Mouse (Mus musculus) gastrocnemius, postnatal 14 days (tissue): ENCODE results near the gene Nol10. TPM values are rescaled to one million over a fixed set of nuclear protein-coding genes. Genes with fewer than 3 reads are reported as not detected.
"Not testable (repeated sequence)": the region's sequence is repeated elsewhere in the genome, so short reads cannot be mapped to it uniquely, and the experiment has no call there.

ENCODE experiments used
- DNase-seq: peaks from one replicate; pipeline ENCODE4 v3.0.0; 2021; ENCODE audit warnings: mixed read lengths
- intact Hi-C: fragments of 180-260 bp; cut with DNase I; formaldehyde crosslinking; loops from one replicate; pipeline ENCODE4 v1.15.1; 2025; ENCODE audit warnings: low total_unique reads
- total RNA-seq, 2 experiments: library from RNA; stranded (reverse); gene quantifications; 2 replicates each; pipeline ENCODE4 v1.2.3; 2021

Nol10 gene
- total RNA-seq, 2 experiments from 2014 or later = 6.6 to 9.3 TPM

DNA sequence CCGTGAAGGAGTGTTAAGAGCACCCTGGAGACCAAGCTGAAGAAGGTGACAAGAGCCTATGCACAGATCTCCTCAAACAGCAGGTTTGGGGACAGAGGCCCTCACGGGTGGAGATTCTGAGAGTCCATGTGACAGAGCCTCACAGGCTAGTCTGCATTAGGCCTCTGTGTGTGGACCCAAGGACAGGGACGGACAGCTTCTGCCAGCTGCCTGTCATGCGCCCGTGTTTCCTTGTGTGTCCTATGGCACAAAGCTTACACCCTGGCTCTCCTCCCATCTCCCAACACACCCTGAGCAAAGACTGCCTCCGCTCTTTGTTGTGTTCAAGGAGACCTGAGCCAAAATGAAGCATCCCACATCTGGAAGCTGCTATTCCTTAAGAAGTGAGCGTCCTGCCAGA, 97.0 kb downstream of the Nol10 start:
- no peak for DNase-seq
- intact Hi-C loops = no loop called here

DNA sequence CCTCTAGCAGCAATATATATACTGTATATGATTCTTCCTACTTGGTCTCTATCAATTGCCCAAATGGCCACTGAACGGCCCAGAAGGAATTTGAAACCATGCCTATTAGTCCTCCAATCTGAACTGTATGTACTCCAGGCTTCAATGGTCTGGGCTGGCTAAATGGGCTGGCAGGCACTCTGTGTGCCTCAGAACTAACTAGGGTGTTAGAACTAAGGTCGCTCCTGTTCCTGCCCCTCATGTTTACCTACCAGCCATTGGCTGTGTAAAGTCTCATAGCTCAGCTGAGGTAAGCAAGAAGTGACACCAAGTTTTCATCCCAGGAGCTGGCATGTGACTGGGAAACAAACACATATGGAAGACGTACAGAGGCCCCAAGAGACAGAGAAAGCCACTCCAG, 100.5 kb downstream of the Nol10 start:
- DNase-seq = no peak
- intact Hi-C loops = no loop called here

DNA sequence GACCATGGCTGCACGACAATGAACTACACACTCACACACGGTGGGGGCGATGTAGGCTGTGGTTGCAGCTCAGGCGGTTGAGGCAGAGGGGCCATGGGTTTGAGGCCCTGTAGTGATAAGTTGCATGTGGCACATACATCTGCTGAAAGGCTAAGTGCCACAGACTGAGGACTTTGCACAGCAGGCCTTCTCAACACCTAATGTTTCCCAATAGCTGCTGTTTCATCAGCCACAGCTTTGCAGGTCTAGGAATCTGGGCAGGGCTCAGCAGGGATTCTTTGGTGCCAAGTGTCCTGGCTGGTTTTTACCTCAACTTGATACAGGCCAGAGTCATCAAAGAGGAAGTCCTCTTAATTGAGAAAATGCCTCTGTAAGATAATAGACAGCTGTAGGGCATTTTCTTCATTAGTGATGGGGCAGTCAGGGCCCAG, 101.4 kb downstream of the Nol10 start:
- DNase-seq = no peak
- intact Hi-C loops = no loop called here

DNA sequence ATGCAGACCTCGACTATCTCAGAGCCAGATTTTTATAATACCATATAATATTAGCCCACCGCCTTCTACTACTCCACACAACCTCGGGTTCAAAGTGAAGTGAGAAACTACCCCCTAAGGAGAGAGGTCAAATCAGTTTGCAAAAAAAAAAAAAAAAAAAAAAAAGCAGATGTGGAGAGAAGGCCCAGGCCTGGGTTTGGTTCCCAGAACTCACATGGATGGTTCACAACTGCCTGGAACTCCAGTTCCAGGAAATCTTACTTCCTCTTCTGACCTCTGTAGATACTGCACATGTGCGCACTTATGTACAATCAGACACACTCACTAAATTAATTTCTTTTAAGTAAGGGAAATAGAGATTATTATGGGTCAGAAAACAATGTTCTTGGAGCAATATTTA, 102.2 kb downstream of the Nol10 start:
- intact Hi-C loops = no loop called here
- DNase-seq = no peak

DNA sequence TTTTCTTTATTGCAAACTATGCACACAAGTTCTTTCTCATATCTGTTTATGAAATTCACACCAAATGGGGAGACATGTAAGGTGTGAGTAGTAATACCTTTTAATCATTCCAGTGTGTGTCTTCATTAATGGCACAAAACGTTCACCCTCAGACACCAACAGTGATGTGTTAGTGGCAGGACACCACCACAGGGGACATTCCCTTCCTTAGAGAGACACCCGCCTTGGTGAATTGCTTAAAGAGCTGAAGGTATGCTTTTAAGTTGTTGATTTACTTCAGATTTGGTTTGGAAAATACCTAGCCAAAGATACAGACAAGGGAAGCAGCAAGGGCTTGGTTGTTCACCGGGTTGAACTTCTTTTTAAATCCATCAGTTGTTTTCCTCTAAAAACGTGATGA, 102.7 kb downstream of the Nol10 start:
- no peak for DNase-seq
- intact Hi-C loops = no loop called here

DNA sequence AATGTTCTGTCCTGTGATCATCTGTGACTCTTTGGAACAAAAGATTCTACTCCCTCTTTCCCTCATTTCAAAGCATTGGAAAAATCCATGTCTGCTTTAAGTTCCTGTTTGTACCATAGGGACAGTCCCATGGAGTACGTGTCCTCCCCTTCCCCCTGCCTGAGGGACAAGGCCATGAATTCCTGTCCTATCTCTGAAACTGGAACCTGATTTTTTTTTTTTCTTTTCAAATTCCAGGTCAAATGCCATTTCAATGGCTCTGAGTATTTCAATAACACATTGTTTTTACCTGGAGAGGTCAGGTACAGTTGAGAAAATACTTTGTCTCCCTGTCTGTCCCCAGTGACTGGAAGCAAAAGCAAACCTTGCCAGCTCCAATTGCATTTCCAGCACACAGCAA, 104.0 kb downstream of the Nol10 start:
- DNase-seq = no peak
- intact Hi-C loops = no loop called here

DNA sequence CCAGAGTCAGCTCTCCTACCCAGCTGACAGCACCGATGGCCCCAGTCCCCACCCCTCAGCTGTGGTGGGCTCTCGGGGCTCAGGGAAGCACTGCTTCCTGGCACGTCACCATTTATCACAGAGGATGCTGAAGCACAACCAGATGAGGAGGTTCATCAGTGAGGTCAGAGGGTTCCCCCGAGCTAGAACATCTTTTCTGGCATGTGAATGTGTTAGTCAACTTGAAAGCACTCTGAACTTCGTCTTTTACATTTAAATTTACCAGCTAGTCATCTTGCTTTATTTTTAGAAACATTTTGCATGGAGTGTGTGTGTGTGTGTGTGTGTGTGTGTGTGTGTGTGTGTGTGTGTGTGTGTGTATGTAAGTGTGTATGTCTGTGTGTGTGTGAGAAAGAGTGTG, 105.7 kb downstream of the Nol10 start:
- intact Hi-C loops = no loop called here
- DNase-seq = no peak

DNA sequence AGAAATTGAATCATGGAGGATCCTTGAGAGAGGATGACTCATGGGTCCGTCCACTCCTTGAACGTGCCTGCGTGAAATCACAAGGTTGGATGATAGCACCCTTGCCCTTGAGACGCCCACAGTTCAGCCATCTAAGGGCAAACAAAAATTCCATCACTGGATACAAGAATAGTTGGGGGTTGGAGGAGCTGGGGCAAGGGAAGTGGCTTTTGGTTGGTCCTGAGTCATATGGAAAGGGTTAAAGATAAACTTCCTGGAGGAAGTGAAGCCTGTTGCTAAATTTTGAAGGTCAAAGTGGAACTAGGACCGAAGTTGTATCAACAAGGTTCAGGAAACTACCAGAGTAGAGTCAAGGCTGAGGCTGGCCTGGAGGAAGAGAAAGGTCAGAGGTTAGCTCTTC, 106.8 kb downstream of the Nol10 start:
- intact Hi-C loops = no loop called here
- no peak for DNase-seq

DNA sequence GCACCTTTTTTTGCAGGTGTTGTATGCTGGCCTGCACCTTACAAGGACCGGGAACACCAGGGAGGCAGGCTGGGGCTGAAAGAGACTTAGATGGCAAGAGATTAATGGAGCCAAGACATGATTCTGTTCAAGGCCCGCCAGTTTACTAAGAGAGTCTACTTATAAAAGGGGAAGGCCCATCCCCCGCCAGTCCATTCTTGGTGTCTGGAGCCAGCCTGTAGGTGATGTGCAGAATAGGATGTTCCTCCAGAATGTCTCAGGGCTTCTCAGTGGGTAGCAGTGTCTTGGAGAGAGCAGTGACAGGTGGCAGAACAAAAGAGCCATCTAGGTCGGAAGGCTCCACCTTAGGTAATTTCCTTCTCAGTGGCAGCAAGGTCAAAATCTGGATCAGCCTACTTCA, 111.0 kb downstream of the Nol10 start:
- intact Hi-C loops, DNase-seq: not testable (repeated sequence)

DNA sequence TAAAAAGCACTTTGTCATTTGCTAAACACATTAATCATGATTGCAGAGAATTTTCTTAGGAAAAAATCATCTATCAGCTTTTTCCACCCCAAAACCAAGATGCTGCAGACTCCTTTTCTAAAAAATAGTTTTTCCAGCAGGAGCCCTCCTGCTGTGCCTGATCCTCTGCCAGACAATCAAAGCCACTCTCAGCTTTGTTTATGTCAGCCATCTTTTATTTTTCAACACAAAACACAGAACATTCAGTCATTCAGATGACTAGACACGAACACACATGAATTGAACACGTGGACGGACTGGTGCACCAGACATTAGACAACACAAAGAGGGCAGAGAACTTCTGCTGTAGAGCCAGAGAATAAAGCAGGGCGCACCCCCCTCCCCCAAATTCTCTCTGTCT, 115.4 kb downstream of the Nol10 start:
- DNase-seq = no peak
- intact Hi-C loops = no loop called here

DNA sequence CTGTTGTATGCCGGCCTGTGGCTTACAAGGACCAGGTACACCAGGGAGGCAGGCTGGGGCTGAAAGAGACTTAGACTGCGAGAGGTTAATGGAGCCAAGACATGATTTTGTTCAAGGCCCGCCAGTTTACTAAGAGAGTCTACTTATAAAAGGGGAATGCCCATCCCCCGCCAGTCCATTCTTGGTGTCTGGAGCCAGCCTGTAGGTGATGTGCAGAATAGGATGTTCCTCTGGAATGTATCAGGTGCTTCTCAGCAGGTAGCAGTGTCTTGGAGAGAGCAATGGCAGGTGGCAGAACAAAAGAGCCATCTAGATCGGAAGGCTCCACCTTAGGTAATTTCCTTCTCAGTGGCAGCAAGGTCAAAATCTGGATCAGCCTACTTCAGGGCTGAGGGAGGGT, 116.3 kb downstream of the Nol10 start:
- DNase-seq, intact Hi-C loops: not testable (repeated sequence)

DNA sequence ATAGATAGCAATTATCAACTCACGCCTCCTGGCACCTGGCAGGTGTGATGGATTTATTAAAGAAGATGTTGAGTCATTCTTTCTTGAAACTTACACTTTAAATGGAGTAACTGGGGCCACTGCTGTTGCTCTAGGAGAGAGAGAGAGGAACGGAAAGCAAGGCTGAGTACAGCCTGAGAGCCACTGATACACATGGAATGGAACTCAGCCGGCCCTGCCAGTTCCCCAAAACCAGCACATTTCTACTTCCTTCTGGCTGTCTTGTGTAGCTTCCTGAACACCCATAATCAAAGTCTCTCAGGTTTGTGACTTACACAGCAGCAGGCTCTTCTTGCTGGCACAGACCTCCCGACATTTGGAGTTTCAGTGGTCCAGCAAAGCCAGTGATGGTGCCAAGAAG, 118.5 kb downstream of the Nol10 start:
- no peak for DNase-seq

DNA sequence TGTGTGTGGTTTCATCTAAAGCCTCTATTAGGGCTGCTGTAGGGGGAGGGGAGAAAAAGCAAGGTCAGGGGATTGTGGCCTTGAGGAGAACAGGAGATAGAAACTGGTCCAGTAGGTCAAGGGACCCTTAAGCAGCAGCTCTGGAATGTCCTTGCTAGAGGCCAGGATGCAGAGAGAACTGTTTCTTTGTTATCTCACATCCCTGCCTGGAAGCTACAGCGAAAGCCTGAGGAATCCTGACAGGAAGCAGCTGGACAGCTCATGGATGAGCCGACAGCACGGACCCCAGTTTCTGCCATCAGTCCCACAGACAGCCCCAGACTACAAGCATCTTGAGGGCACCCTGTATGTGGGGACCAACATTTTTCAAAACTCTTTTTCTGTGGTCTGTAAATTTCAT, 120.1 kb downstream of the Nol10 start:
- DNase-seq = no peak
- intact Hi-C loops = no loop called here

More for the DNA sequence above, 118.5 kb downstream of the Nol10 start:
- intact Hi-C loops = no loop called here

DNA sequence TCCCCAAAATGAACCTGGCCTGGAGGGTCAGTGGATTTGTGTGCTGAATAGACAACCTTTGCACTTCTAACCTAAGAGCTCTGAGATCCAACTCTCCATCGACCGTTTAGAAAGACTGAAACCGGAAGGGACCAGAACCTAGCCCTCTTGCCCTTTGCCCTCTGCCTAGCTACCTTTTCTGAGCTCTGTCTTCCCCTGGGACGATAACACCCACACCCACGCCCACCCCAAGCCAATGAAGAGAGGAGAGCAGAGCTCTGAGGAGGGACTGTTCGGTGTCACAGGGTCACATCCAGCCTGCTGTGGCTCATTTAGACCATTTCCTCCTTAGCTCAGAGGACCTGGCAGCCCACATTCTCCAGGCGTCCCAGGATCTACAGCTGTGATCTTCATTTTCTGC, 121.6 kb downstream of the Nol10 start:
- intact Hi-C loops = no loop called here
- no peak for DNase-seq

DNA sequence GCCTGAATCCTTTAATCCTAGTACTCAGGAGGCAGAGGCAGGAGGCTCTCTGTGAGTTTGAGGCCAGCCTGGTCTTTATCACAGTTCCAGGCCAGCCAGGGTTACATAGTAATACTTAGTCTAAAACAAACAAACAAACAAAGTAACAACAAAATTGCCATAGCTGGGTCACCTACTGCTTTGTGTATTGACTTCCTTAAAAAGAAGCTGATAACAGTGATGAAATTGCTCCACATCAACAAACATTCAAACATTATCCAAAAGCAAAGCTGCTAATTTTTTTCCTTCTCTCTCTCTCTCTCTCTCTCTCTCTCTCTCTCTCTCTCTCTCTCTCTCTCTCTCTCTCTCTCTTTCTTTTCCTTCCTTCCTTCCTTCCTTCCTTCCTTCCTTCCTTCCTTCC, 122.3 kb downstream of the Nol10 start:
- intact Hi-C loops = not testable (repeated sequence)

DNA sequence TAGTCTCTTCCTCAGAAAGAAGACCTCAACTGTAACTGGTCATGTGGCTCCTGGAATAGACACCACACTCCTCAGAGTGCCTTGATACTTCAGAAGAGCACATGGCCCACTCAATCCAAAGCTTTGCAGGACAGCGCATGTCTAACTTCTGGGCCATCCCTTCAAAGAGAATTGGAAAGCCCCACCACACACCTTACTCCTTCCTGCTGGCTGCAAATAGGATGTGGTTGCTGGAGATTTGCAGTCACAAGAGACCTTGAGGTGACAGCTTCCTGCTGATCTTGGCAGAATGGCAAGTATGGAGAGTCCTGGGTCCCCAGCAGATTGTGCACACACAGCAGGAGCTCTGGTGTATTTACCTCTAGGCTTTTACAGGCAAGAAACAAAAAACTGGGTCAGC, 123.1 kb downstream of the Nol10 start:
- DNase-seq = no peak
- intact Hi-C loops = no loop called here

More for the DNA sequence above, 122.3 kb downstream of the Nol10 start:
- not testable (repeated sequence) for DNase-seq

DNA sequence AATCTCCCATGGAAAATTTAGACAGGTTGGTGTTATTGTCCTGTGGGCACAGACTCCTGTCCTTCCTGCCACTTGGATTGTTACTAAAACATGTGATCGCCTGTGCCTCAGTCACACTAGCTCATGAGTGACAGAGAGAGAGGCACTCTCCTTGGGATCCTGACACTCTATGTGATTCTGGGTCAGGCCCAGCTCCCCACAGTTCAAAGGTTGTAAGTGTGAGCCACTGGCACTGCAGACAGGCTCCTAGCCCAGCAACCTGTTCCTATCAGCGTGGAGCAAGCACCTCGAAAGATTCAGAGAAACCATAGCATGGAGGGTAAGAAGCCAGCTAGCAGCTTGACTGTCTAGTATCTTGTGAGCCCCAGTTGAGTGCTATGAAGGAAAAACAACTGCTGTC, 124.9 kb downstream of the Nol10 start:
- intact Hi-C loops = no loop called here
- DNase-seq = no peak

DNA sequence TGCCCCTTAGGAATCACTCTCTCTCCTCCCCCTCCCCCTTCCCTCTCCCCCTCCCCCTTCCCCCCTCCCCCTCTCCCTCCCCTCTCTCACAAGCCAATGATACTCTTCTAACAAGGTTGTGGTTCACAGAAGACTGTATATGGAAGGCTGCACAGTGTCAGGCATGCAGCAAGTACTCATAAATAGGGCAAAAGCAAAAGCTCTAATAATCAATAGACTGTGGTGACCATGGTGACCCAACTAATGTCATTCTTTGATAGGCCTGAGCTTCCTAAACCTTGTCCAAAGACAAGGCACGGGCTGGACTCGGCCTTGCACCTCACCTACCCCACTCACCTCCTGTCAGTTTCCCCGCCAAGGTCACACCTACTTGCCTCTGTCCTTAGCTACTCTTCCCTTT, 125.6 kb downstream of the Nol10 start:
- intact Hi-C loops = no loop called here
- DNase-seq = no peak

DNA sequence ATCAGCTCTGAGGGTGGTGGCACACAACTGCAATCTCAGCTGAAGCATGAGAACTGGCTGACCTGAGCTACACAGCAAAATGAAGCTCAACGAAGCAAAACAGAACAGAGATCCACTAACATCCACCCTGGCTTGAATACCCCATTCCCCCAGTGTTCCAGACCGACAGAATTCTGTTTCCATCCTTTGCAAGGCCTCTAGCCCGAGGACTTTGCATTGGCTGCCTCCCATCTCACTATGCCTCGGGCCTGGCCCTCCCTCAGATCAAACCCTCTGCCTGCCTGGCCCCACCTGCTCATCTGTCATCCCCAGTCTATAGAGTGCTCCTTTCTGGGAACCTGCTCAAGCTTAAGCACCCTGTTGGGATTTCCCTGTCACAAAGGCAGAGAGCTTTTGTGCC, 126.4 kb downstream of the Nol10 start:
- intact Hi-C loops = no loop called here
- no peak for DNase-seq

DNA sequence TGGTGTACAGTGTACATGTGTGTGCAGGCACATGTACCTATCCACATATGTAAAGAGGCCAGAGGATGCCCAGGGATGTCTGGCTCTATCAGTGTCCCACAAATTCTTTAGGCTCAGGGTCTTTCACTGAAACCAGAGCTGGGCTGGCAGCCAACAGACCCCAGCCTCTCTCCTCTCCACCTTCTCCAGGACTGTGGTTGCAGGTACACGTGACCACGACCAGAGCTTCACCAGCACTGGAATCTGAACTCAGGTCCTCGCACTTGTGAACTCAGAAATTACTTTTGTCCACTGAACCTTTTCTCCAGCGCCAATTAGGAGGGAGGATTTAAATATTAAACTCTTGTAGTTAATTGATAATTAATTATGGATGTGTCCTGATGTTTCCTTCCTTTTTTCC, 126.9 kb downstream of the Nol10 start:
- intact Hi-C loops = no loop called here
- no peak for DNase-seq

DNA sequence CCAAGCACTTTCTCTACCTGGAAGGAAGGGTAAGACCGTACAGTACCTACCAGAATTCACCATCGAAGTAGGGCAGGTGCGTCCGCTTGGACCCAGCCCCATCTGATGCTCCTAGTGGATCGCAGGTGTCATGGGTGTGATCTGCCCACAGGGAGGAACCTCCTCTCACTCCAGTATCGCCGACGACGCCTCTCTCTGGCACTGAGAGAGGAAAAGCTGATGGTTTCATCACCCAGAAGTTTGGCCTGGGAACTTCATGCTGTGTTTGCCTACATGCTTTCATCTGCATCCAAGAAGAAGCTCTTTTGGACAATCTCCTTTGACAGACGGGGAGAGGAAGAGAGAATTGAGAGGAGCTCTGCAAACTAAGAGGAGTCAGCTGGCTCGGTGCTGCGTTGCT, 129.9 kb downstream of the Nol10 start:
- intact Hi-C loops = no loop called here
- no peak for DNase-seq

DNA sequence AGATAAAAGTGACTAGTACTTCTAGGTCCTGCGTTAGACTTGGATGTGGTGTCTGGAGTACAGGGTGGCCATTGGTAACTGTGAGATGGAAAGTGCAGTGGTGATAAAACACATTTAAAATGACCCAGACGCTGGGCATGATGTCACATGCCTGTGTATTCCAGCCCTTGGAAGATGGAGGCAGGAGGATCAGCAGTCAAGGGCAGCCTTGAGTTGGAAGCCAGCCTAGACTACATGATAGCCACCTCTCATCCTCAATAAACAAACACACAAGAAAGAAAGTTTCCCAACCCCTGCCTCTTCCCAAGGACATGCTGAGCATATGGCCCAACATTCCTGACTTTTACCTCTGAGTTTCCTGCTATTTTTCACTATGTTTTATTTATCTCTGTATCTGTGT, 130.6 kb downstream of the Nol10 start:
- intact Hi-C loops = no loop called here
- DNase-seq = no peak
